Mouse (Mus musculus) heart, embryonic 12.5 days (tissue): ENCODE measurements around the gene Dek. TPM values are rescaled to one million over a fixed set of nuclear protein-coding genes. Genes with fewer than 3 reads are reported as not detected.

Source experiments
- ATAC-seq: fragments of 200-750 bp; cut with Nextera tagmentation; 2 replicates; pipeline ENCODE4 v1.8.0; 2017; ENCODE audit warnings: moderate TSS enrichment, moderate library complexity; ENCODE audit not compliant: insufficient number of reproducible peaks, low FRiP score
- H3K27ac ChIP-seq: fragments of 300-500 bp; sonication (generic); 2 replicates; pipeline ENCODE4 v1.5.1; 2016; ENCODE audit warnings: mild to moderate bottlenecking, moderate library complexity; ENCODE audit not compliant: poor library complexity, severe bottlenecking
- H3K27me3 ChIP-seq: fragments of 300-500 bp; sonication (generic); replicated peaks from 2 replicates; pipeline ENCODE4 v1.6.1; 2016; ENCODE audit warnings: mild to moderate bottlenecking, moderate library complexity
- H3K36me3 ChIP-seq: fragments of 300-500 bp; sonication (generic); 2 replicates; pipeline ENCODE4 v1.6.1; 2016; ENCODE audit warnings: mild to moderate bottlenecking, moderate library complexity
- H3K4me1 ChIP-seq: fragments of 300-500 bp; sonication (generic); replicated peaks from 2 replicates; pipeline ENCODE4 v1.6.1; 2016; ENCODE audit warnings: mild to moderate bottlenecking
- H3K4me2 ChIP-seq: fragments of 300-500 bp; sonication (generic); 2 replicates; pipeline ENCODE4 v1.6.1; 2016; ENCODE audit warnings: mild to moderate bottlenecking, moderate library complexity
- H3K4me3 ChIP-seq: fragments of 300-500 bp; sonication (generic); 2 replicates; pipeline ENCODE4 v1.5.1; 2016; ENCODE audit warnings: mild to moderate bottlenecking
- H3K9ac ChIP-seq: fragments of 300-500 bp; sonication (generic); 2 replicates; pipeline ENCODE4 v1.6.1; 2016; ENCODE audit warnings: mild to moderate bottlenecking, moderate library complexity
- H3K9me3 ChIP-seq: fragments of 300-500 bp; sonication (generic); replicated peaks from 2 replicates; pipeline ENCODE4 v1.6.1; 2016; ENCODE audit warnings: mild to moderate bottlenecking, moderate library complexity
- WGBS: fragments of 180-500 bp; shearing (Covaris S2); methylation state at CpG from one replicate; pipeline ENCODE4 v1.1.7; 2016; 5-methylcytosine and 5-hydroxymethylcytosine counted together
- polyA plus RNA-seq: library from polyadenylated mRNA; unstranded; fragments of >200 nt; fragmentation: Nextera tagmentation; extraction: Ambion mirVana; gene quantifications from 2 replicates; pipeline ENCODE4 v1.2.1, GENCODE M21; 2016

Dek gene
- polyA plus RNA-seq, 1 experiment from 2014 or later = 173 TPM

- Histone ChIP-seq H3K4me1 (no peaks in the 10 kb centered on the region), H3K9me3 (peaks cover 4% of the 10 kb centered on the region), H3K4me3 (no peak overlapping the region), H3K4me2 (no peak overlapping the region), H3K9ac (no peak overlapping the region), H3K27me3 (no peaks in the 10 kb centered on the region), H3K27ac (no peak overlapping the region), H3K36me3 (peaks cover 39% of the 10 kb centered on the region)
- WGBS = 83% methylated on average over 4 of the region's 4 CpGs
- ATAC-seq = no peak
Observed at GRCm38 (mm10) chr13:47080905-47081505, 25.0 kb downstream of the Dek start.

GRCm38 (mm10) chr13:47078799-47079198, 27.2 kb downstream of the Dek start:
- Histone ChIP-seq H3K36me3 (peaks cover 40% of the 10 kb centered on the region), H3K9me3 (peaks cover 4% of the 10 kb centered on the region), H3K27me3 (no peaks in the 10 kb centered on the region), H3K4me1 (no peaks in the 10 kb centered on the region), H3K4me3 (no peak overlapping the region), H3K27ac (no peak overlapping the region), H3K4me2 (no peak overlapping the region), H3K9ac (no peak overlapping the region)
- WGBS = 59% methylated on average over 5 of the region's 5 CpGs
- no peak for ATAC-seq

GRCm38 (mm10) chr13:47077367-47077766, 28.6 kb downstream of the Dek start:
- no peak overlapping the region for H3K27ac ChIP-seq
- no peaks in the 10 kb centered on the region for H3K4me1 ChIP-seq
- no peaks in the 10 kb centered on the region for H3K27me3 ChIP-seq
- no peak for ATAC-seq
- H3K9ac ChIP-seq = no peak overlapping the region
- H3K9me3 ChIP-seq = peaks cover 4% of the 10 kb centered on the region
- H3K36me3 ChIP-seq = peaks cover 46% of the 10 kb centered on the region
- H3K4me3 ChIP-seq = no peak overlapping the region
- no peak overlapping the region for H3K4me2 ChIP-seq

- H3K4me1 ChIP-seq = no peaks in the 10 kb centered on the region
Observed at GRCm38 (mm10) chr13:47076156-47076555, 29.8 kb downstream of the Dek start.

GRCm38 (mm10) chr13:47072484-47072883, 33.5 kb downstream of the Dek start:
- Histone ChIP-seq H3K27me3 (no peaks in the 10 kb centered on the region), H3K9me3 (no peaks in the 10 kb centered on the region), H3K4me3 (no peak overlapping the region), H3K4me2 (no peak overlapping the region), H3K36me3 (peaks cover 23% of the 10 kb centered on the region), H3K27ac (no peak overlapping the region), H3K4me1 (no peaks in the 10 kb centered on the region; the same call in 1 of the 2 replicates), H3K9ac (no peak overlapping the region)
- 88% methylated on average over 5 of the region's 5 CpGs for WGBS
- no peak for ATAC-seq

More at GRCm38 (mm10) chr13:47076156-47076555, 29.8 kb downstream of the Dek start:
- WGBS = 76% methylated on average over 5 of the region's 5 CpGs
- Histone ChIP-seq H3K9ac (no peak overlapping the region), H3K4me3 (no peak overlapping the region), H3K4me2 (no peak overlapping the region), H3K36me3 (peaks cover 43% of the 10 kb centered on the region), H3K27ac (no peak overlapping the region), H3K9me3 (peaks cover 3% of the 10 kb centered on the region), H3K27me3 (no peaks in the 10 kb centered on the region)
- no peak for ATAC-seq

GRCm38 (mm10) chr13:47071871-47072270, 34.1 kb downstream of the Dek start:
- H3K27me3 ChIP-seq = no peaks in the 10 kb centered on the region
- no peak overlapping the region for H3K9ac ChIP-seq
- no peaks in the 10 kb centered on the region for H3K9me3 ChIP-seq
- H3K4me2 ChIP-seq = no peak overlapping the region
- no peak overlapping the region for H3K27ac ChIP-seq
- no peak overlapping the region for H3K4me3 ChIP-seq
- WGBS = 89% methylated on average over 13 of the region's 13 CpGs
- H3K36me3 ChIP-seq = peaks cover 24% of the 10 kb centered on the region
- no peaks in the 10 kb centered on the region; the same call in 1 of the 2 replicates for H3K4me1 ChIP-seq
- no peak for ATAC-seq

GRCm38 (mm10) chr13:47070329-47071080, 35.5 kb downstream of the Dek start:
- no peak overlapping the region for H3K4me2 ChIP-seq
- H3K4me3 ChIP-seq = no peak overlapping the region
- no peak overlapping the region for H3K9ac ChIP-seq
- WGBS = 80% methylated on average over 15 of the region's 15 CpGs
- H3K27me3 ChIP-seq = no peaks in the 10 kb centered on the region
- ATAC-seq = no peak
- H3K9me3 ChIP-seq = no peaks in the 10 kb centered on the region
- no peaks in the 10 kb centered on the region; the same call in 1 of the 2 replicates for H3K4me1 ChIP-seq
- no peak overlapping the region for H3K27ac ChIP-seq
- H3K36me3 ChIP-seq = peaks cover 24% of the 10 kb centered on the region

- H3K27me3 ChIP-seq = no peaks in the 10 kb centered on the region
- no peak overlapping the region for H3K4me2 ChIP-seq
- WGBS = 82% methylated on average over 6 of the region's 6 CpGs
- H3K27ac ChIP-seq = no peak overlapping the region
- H3K9me3 ChIP-seq = no peaks in the 10 kb centered on the region
- no peak overlapping the region for H3K4me3 ChIP-seq
- H3K4me1 ChIP-seq = no peaks in the 10 kb centered on the region; the same call in 1 of the 2 replicates
- no peak overlapping the region for H3K9ac ChIP-seq
- H3K36me3 ChIP-seq = peaks cover 17% of the 10 kb centered on the region
- no peak for ATAC-seq
Observed at GRCm38 (mm10) chr13:47067001-47067400, 39.0 kb downstream of the Dek start.

GRCm38 (mm10) chr13:47066516-47066915, 39.5 kb downstream of the Dek start:
- Histone ChIP-seq H3K36me3 (peaks cover 15% of the 10 kb centered on the region), H3K4me1 (no peaks in the 10 kb centered on the region; the same call in 1 of the 2 replicates), H3K9me3 (no peaks in the 10 kb centered on the region), H3K9ac (no peak overlapping the region), H3K27me3 (no peaks in the 10 kb centered on the region), H3K4me3 (no peak overlapping the region), H3K4me2 (no peak overlapping the region), H3K27ac (no peak overlapping the region)
- 93% methylated on average over 10 of the region's 10 CpGs for WGBS
- no peak for ATAC-seq

GRCm38 (mm10) chr13:47063985-47064760, 41.8 kb downstream of the Dek start:
- H3K27ac ChIP-seq = no peak overlapping the region
- no peak overlapping the region for H3K4me2 ChIP-seq
- no peaks in the 10 kb centered on the region for H3K27me3 ChIP-seq
- no peaks in the 10 kb centered on the region for H3K9me3 ChIP-seq
- H3K9ac ChIP-seq = no peak overlapping the region
- H3K4me1 ChIP-seq = no peaks in the 10 kb centered on the region; the same call in 1 of the 2 replicates
- WGBS = 74% methylated on average over 15 of the region's 15 CpGs
- H3K4me3 ChIP-seq = no peak overlapping the region
- ATAC-seq = no peak
- peaks cover 28% of the 10 kb centered on the region for H3K36me3 ChIP-seq

- 92% methylated on average over 17 of the region's 17 CpGs for WGBS
Observed at GRCm38 (mm10) chr13:47062756-47063155, 43.2 kb downstream of the Dek start.

More at GRCm38 (mm10) chr13:47062756-47063155, 43.2 kb downstream of the Dek start:
- no peaks in the 10 kb centered on the region for H3K9me3 ChIP-seq
- ATAC-seq = no peak
- H3K36me3 ChIP-seq = peaks cover 28% of the 10 kb centered on the region
- H3K4me2 ChIP-seq = no peak overlapping the region
- no peaks in the 10 kb centered on the region for H3K27me3 ChIP-seq
- no peak overlapping the region for H3K4me3 ChIP-seq
- no peak overlapping the region for H3K9ac ChIP-seq
- H3K27ac ChIP-seq = no peak overlapping the region
- no peaks in the 10 kb centered on the region for H3K4me1 ChIP-seq
